16 mouse cellular contexts compared by ENCODE assay signal in the genomic region with DNA sequence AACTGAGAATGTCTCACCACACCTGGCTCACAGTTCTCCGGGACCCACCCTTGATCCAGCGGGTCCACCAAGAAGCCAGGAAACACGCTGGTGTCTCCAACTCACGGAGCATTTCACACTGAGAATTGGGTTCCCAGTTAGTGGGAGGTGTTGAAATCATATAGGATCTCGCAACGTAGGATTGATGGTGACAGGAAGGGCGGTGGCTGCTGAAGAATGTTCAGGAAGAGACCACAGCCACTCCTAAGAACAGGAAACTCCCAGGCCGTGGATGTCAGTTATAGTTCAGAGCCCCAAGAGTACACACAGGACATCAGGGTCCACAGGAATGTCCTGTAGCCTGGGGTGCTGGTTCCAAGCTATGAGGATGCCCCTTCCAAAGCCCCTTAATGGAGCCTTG. TPM values are rescaled to one million over a fixed set of nuclear protein-coding genes. Genes with fewer than 3 reads are reported as not detected.
"Had no signal": no experiment of that assay in that cellular context is flagged by ENCODE, and none has a peak within 500 bp of the region (broad histone marks: within the 10 kb centered on the region; RNA-seq: fewer than 3 reads in every experiment).

No protein-coding gene starts in this region.

- H3K36me3 ChIP-seq: limb, embryonic 13.5 days; midbrain, embryonic 15.5 days; neural tube, embryonic 12.5 days had no signal

- H3K4me2 ChIP-seq: limb, embryonic 13.5 days; lung, embryonic 14.5 days; midbrain, embryonic 11.5 days; midbrain, embryonic 15.5 days; neural tube, embryonic 12.5 days had no signal

- H3K4me3 ChIP-seq: layer of hippocampus, adult 2 months; limb, embryonic 13.5 days; megakaryocyte, embryonic 14.5 days; midbrain, embryonic 15.5 days; neural tube, embryonic 12.5 days had no signal

- ATAC-seq: inflammation-experienced regulatory T-cells, adult 6 months; intestine, postnatal 0 days; midbrain, embryonic 15.5 days had no signal

- H3K4me1 ChIP-seq: limb, embryonic 13.5 days; megakaryocyte, embryonic 14.5 days; midbrain, embryonic 15.5 days; neural tube, embryonic 12.5 days had no signal

- H3K27me3 ChIP-seq: limb, embryonic 13.5 days; midbrain, embryonic 15.5 days; neural tube, embryonic 12.5 days had no signal

- H3K27ac ChIP-seq: layer of hippocampus, adult 2 months; limb, embryonic 13.5 days; liver, embryonic 14.5 days; macrophage; midbrain, embryonic 15.5 days; neural tube, embryonic 12.5 days; stomach, postnatal 0 days had no signal

- DNase-seq: left cerebral cortex, postnatal 4 days; lung, embryonic 14.5 days; thymus, postnatal 4 days had no signal

- H3K9ac ChIP-seq: limb, embryonic 13.5 days; liver, embryonic 14.5 days; lung, embryonic 14.5 days; midbrain, embryonic 15.5 days; neural tube, embryonic 12.5 days had no signal

- H3K9me3 ChIP-seq: limb, embryonic 13.5 days; midbrain, embryonic 15.5 days; neural tube, embryonic 12.5 days had no signal

RNA-seq across cellular contexts. Expression of gene Cfap46, which starts 34.2 kb away (rescaled TPM):
- total RNA-seq: monocyte, adult 5-6 weeks; neutrophil, adult 5-6 weeks had no signal
- polyA plus RNA-seq: inflammation-experienced regulatory T-cells, adult 6 months; intestine, postnatal 0 days; liver, embryonic 14.5 days; macrophage had no signal
